Mouse (Mus musculus): ENCODE results near the gene Gorasp2. TPM values are rescaled to one million over a fixed set of nuclear protein-coding genes. Genes with fewer than 3 reads are reported as not detected.

Gorasp2 gene
- polyA plus RNA-seq, 1 experiment, result 113 TPM

DNA sequence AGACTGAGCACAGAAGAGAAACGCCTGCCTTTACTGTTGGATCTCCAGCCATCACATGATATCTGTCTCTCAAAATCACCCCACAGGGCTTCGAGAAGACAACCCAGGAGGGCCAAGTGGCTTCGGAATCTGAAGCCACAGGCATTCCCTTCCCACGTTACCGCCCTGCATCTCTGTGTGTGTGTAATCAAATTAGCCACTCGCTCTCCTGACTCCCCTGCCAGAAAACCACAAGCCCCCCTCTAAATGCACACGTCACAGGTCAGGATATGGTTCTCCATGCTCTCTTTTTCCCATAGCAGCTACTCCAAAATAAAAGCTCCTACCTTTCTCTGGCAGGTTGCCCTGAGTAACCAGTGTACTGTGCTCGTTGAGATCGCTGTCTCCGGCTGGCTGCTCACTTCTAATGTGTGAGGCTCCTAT, 32.0 kb upstream of the Gorasp2 start:
- Histone ChIP-seq H3ac (ENCODE audit: control insufficient read depth, insufficient read length) (no peak overlapping the region), H3K79me2 (ENCODE audit: control insufficient read depth, insufficient read depth) (no peaks in the 10 kb centered on the region), H3K27me3 (ENCODE audit: control insufficient read depth, insufficient read depth, insufficient read length) (no peaks in the 10 kb centered on the region), H3K36me3 (ENCODE audit: control insufficient read depth, insufficient read depth) (no peaks in the 10 kb centered on the region), H3K4me3 (no peak overlapping the region), H3K4me2 (ENCODE audit: low read depth) (peak overlapping the region; percentile 30)
- no peak for TF ChIP-seq POLR2A (IDR thresholded peaks at IDR 0.05; ENCODE audit: insufficient read length, low read depth)
- TF ChIP-seq TCF12 (IDR thresholded peaks at IDR 0.05; ENCODE audit: insufficient read depth, poor library complexity, severe bottlenecking), result no peak
- TF ChIP-seq MAX (IDR thresholded peaks at IDR 0.05; ENCODE audit: low read depth), result no peak
- TF ChIP-seq E2F4 (IDR thresholded peaks at IDR 0.05; ENCODE audit: insufficient read depth), result no peak
- no peak for TF ChIP-seq CEBPB (IDR thresholded peaks at IDR 0.05; ENCODE audit: insufficient read depth, poor library complexity, severe bottlenecking)
- TF ChIP-seq REST (IDR thresholded peaks at IDR 0.05; ENCODE audit: insufficient read depth, insufficient read length), result no peak
- no peak for TF ChIP-seq MYOG (IDR thresholded peaks at IDR 0.05; ENCODE audit: control insufficient read depth in 1 of 3, insufficient read depth in 1 of 3, insufficient read length in 2 of 3, low read depth in 2 of 3)
- no peak for TF ChIP-seq TCF3 (IDR thresholded peaks at IDR 0.05; ENCODE audit: insufficient read length, low read depth)
- TF ChIP-seq MYOD1 (IDR thresholded peaks at IDR 0.05; ENCODE audit: control insufficient read depth in 1 of 3, insufficient read length in 2 of 3, low read depth in 2 of 3), result no peak
- TF ChIP-seq POLR2AphosphoS2 (IDR thresholded peaks at IDR 0.05; ENCODE audit: insufficient read length, low read depth), result no peak
- TF ChIP-seq USF1 (IDR thresholded peaks at IDR 0.05; ENCODE audit: low read depth), result no peak
- no peak for TF ChIP-seq SRF (IDR thresholded peaks at IDR 0.05; ENCODE audit: control insufficient read depth, insufficient read length, low read depth)

DNA sequence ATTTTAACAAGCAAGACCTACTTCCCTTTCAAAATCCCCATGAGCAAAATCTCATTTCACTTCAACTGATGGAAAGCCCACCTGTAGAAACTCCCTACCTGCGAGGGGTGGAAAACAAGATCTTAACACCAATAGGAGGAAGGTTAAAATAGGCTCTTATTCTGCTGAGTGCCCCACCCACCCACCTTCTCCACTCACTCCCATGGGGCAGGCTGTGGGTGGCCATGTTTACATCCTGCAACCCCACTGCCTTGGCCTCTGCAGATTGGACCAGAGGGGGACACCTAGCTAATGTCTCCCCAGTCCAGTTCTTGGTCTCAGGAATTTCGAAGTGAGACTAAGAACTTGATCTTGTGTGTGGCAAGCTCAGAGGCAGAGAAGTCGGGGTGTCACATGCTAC, 31.5 kb upstream of the Gorasp2 start:
- Histone ChIP-seq H3ac (ENCODE audit: control insufficient read depth, insufficient read length) (no peak overlapping the region), H3K79me2 (ENCODE audit: control insufficient read depth, insufficient read depth) (no peaks in the 10 kb centered on the region), H3K4me2 (ENCODE audit: low read depth) (no peak overlapping the region), H3K27me3 (ENCODE audit: control insufficient read depth, insufficient read depth, insufficient read length) (no peaks in the 10 kb centered on the region), H3K36me3 (ENCODE audit: control insufficient read depth, insufficient read depth) (no peaks in the 10 kb centered on the region), H3K4me3 (no peak overlapping the region)
- no peak for TF ChIP-seq USF1 (IDR thresholded peaks at IDR 0.05; ENCODE audit: low read depth)
- TF ChIP-seq MAX (IDR thresholded peaks at IDR 0.05; ENCODE audit: low read depth), result no peak
- TF ChIP-seq MYOD1 (IDR thresholded peaks at IDR 0.05; ENCODE audit: control insufficient read depth in 1 of 3, insufficient read length in 2 of 3, low read depth in 2 of 3), result no peak
- TF ChIP-seq E2F4 (IDR thresholded peaks at IDR 0.05; ENCODE audit: insufficient read depth), result no peak
- TF ChIP-seq POLR2AphosphoS2 (IDR thresholded peaks at IDR 0.05; ENCODE audit: insufficient read length, low read depth), result no peak
- TF ChIP-seq TCF3 (IDR thresholded peaks at IDR 0.05; ENCODE audit: insufficient read length, low read depth), result no peak
- TF ChIP-seq SRF (IDR thresholded peaks at IDR 0.05; ENCODE audit: control insufficient read depth, insufficient read length, low read depth), result no peak
- TF ChIP-seq POLR2A (IDR thresholded peaks at IDR 0.05; ENCODE audit: insufficient read length, low read depth), result no peak
- TF ChIP-seq CEBPB (IDR thresholded peaks at IDR 0.05; ENCODE audit: insufficient read depth, poor library complexity, severe bottlenecking), result no peak
- no peak for TF ChIP-seq TCF12 (IDR thresholded peaks at IDR 0.05; ENCODE audit: insufficient read depth, poor library complexity, severe bottlenecking)
- TF ChIP-seq MYOG (IDR thresholded peaks at IDR 0.05; ENCODE audit: control insufficient read depth in 1 of 3, insufficient read depth in 1 of 3, insufficient read length in 2 of 3, low read depth in 2 of 3), result no peak
- TF ChIP-seq REST (IDR thresholded peaks at IDR 0.05; ENCODE audit: insufficient read depth, insufficient read length), result no peak

DNA sequence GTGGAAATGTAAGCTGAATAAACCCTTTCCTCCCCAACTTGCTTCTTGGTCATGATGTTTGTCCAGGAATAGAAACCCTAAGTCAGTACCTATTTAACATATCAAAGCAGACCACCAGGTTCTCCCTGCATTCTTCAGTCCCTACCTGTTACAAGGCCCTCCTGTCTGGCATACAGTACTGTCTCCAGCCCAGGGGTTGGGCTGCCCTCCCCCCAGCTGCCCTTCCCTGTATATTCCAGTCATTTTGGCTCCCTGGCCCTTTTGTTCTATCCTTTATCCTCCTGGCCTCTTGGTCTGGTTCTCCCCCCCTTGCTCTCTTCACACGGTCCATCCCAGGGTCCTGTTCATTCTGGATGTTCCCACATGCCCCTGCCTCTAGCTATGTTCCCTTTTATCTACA, 30.1 kb upstream of the Gorasp2 start:
- Histone ChIP-seq H3K79me2 (ENCODE audit: control insufficient read depth, insufficient read depth) (no peaks in the 10 kb centered on the region), H3K4me2 (ENCODE audit: low read depth) (no peak overlapping the region), H3K27me3 (ENCODE audit: control insufficient read depth, insufficient read depth, insufficient read length) (no peaks in the 10 kb centered on the region), H3ac (ENCODE audit: control insufficient read depth, insufficient read length) (no peak overlapping the region), H3K4me3 (no peak overlapping the region), H3K36me3 (ENCODE audit: control insufficient read depth, insufficient read depth) (no peaks in the 10 kb centered on the region)
- TF ChIP-seq SRF (IDR thresholded peaks at IDR 0.05; ENCODE audit: control insufficient read depth, insufficient read length, low read depth) (no peak), USF1 (IDR thresholded peaks at IDR 0.05; ENCODE audit: low read depth) (no peak), CEBPB (IDR thresholded peaks at IDR 0.05; ENCODE audit: insufficient read depth, poor library complexity, severe bottlenecking) (no peak), MYOD1 (IDR thresholded peaks at IDR 0.05; ENCODE audit: control insufficient read depth in 1 of 3, insufficient read length in 2 of 3, low read depth in 2 of 3) (no peak), E2F4 (IDR thresholded peaks at IDR 0.05; ENCODE audit: insufficient read depth) (no peak), MAX (IDR thresholded peaks at IDR 0.05; ENCODE audit: low read depth) (no peak), TCF3 (IDR thresholded peaks at IDR 0.05; ENCODE audit: insufficient read length, low read depth) (no peak), REST (IDR thresholded peaks at IDR 0.05; ENCODE audit: insufficient read depth, insufficient read length) (no peak), POLR2A (IDR thresholded peaks at IDR 0.05; ENCODE audit: insufficient read length, low read depth) (no peak), MYOG (IDR thresholded peaks at IDR 0.05; ENCODE audit: control insufficient read depth in 1 of 3, insufficient read depth in 1 of 3, insufficient read length in 2 of 3, low read depth in 2 of 3) (no peak), POLR2AphosphoS2 (IDR thresholded peaks at IDR 0.05; ENCODE audit: insufficient read length, low read depth) (no peak), TCF12 (IDR thresholded peaks at IDR 0.05; ENCODE audit: insufficient read depth, poor library complexity, severe bottlenecking) (no peak)

DNA sequence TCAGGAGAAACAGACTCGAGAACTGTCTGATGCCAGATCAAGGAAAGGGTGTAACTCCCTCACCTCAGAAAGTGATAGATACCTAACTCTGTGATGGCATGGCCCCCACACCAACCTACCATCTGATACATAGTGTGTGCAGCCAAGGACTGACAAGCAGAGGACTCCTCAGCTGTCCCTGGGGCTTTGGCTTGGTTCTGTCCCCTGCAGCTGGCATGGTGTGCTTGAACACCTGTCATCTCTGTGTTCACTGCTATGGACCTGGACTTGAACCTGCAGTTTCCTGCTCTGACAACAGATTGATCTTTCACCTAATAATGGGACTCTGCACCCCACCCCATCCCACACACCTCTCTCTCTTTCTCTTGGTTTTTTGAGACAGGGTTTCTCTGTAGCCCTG, 29.0 kb upstream of the Gorasp2 start:
- Histone ChIP-seq H3K36me3 (ENCODE audit: control insufficient read depth, insufficient read depth) (no peaks in the 10 kb centered on the region), H3K27me3 (ENCODE audit: control insufficient read depth, insufficient read depth, insufficient read length) (no peaks in the 10 kb centered on the region), H3K4me2 (ENCODE audit: low read depth) (no peak overlapping the region), H3K4me3 (no peak overlapping the region), H3ac (ENCODE audit: control insufficient read depth, insufficient read length) (no peak overlapping the region), H3K79me2 (ENCODE audit: control insufficient read depth, insufficient read depth) (no peaks in the 10 kb centered on the region)
- TF ChIP-seq MYOG (IDR thresholded peaks at IDR 0.05; ENCODE audit: control insufficient read depth in 1 of 3, insufficient read depth in 1 of 3, insufficient read length in 2 of 3, low read depth in 2 of 3) (peak in 1 of 3 experiments; percentile 53), USF1 (IDR thresholded peaks at IDR 0.05; ENCODE audit: low read depth) (no peak), MYOD1 (IDR thresholded peaks at IDR 0.05; ENCODE audit: control insufficient read depth in 1 of 3, insufficient read length in 2 of 3, low read depth in 2 of 3) (peak in 1 of 3 experiments; percentile 55)

Data from myocyte (in vitro differentiated cells).